Mouse (Mus musculus) testis, postnatal 14 days (tissue): Measurements from ENCODE around the gene Srsf1.

Experiments
- DNase-seq: peaks from one replicate; pipeline ENCODE4 v3.0.0; 2021; ENCODE audit warnings: low spot score

Srsf1 gene

GRCm38 (mm10) chr11:88046944-88047794 lies at the start of gene Srsf1:
TSS of gene Srsf1 (plus strand) at chr11:88047373.
- DNase-seq, result peak; percentile 99

DNA sequence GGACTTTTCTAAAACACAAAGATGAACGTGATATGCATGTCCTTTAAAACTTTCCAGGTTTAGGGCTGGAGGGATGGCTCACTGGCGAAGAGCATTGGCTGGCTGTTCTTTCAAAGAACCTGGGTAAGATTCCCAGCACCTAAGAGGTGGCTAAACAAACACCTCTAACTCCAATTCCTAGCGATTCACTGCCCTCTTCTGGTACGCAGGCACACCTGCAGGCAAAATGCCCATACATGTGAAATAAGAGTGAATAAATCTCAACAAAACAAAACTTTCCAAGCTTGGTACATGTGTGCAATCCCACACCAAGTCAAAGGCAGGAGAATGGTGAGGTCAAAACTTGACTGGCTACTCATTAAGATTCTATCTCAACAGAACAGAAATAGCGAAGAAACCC lies 47.4 kb upstream of the Srsf1 start:
- no peak for DNase-seq

- no peak for DNase-seq
These were observed 44.4 kb upstream of the Srsf1 start for GRCm38 (mm10) chr11:88002738-88003137.

DNA sequence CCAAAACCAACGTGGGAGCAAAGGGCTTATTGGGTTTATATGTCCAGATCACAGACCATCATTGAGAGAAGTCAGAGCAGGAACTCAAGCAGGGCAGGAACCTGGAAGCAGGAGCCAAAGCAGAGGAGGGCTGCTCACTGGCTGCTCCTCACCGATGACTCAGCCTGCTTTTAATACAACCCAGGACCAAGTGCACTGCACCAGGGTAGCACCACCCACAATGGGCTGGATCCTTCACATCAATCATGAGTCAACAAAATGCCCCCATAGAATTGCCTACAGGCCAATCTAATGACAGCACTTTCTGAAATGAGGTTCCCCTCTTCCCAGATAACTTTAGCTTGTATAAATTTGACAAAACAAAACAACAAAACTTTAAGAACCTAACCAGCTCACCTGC lies 43.0 kb upstream of the Srsf1 start:
- DNase-seq, result no peak

DNA sequence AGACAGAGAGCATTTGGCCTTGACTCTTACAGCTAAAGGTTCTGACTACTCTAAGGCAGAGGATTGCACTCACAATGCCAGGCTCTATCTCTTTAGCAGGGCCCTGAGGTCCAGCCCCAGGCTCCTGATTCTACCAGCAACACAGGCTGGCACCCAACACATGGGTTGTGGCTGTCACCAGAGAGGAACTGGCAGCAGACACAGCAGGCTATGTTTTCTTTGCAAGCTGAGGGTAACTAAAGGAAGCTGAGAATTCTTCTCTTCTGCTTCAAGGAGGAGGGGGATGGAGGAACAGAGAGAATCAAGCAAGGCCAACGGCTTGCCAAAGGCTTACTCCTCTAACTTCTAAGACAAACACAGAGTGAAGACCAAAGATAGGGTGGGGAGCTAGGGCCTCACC lies 38.5 kb upstream of the Srsf1 start:
- DNase-seq, result no peak

GRCm38 (mm10) chr11:88009542-88010190 lies 37.5 kb upstream of the Srsf1 start:
- DNase-seq, result no peak

DNA sequence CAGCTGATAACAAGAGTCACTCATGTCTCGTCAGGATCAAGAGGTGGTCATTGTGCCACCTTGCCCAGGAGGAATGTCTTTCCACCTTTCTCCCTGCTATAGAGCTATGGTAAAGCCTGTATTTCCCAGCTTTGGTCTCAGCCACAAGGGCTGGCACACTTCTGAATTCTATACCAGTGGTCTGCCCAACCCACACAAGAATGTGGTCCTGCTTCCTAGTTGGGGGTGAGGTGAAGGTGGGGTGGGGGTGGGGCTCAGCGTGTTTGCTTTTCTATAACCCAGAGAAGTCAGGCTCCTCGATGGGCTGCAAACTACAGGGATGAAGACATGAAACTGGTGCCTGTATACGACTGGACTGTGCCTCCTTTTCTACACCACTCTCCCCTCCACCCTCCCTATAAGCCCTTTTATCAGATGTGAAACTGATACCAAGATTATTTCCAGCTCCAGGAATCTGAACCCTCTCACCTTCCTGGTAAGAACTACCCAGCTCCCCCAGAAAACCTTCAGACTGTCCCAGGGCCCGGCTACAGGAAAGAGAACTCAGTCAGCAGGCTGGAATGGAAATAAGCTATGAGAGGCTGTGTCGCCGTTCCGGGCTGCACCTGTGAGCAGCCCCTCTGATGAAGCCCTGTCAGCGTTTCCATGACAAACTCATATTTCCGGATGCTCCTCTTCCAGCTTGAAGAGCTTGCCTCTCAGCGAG lies 35.8 kb upstream of the Srsf1 start:
- no peak for DNase-seq

DNA sequence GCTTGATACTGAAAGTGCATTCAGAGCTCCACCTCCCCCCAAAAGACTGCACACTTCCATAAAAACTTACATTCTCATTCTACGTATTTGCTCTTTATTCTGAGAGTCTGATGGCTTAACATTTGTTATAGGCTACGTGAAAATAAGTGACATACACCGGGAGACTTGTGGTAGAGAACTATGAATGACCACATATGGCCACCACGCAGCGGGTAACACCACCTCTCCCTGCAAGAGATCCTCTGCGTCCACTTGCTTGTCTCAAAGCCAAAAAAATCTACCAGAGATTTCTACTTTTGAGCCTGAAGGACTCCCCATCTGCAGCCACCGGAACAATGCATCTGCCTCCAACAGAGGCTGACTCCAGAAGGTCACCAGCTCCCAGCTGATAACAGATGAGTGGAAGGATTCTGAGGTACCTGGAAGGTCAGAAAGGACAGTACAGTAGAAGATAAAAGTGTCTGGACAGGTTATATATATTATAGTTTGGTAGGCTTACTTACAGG lies 35.2 kb upstream of the Srsf1 start:
- DNase-seq, result no peak

GRCm38 (mm10) chr11:88012621-88013244 lies 34.4 kb upstream of the Srsf1 start:
- DNase-seq, result no peak

DNA sequence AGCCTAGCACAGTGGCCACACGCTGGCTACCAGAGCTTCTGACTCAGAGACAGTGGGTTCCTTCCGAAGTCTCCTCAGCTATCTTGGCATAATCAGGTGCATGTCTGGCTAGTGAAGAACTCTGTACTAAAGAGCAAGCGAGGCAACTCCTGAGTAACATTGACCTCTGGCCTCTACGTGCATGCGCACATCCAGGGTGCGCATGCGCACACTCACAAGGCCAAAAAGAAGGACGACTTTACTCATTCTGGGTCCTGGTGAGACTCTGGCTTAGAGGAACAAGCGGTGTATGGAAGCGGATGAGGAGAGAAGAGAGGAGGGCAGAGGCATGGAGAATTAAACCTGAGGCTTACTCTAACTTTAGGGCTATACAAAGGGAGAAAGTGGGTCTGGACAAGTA lies 33.5 kb upstream of the Srsf1 start:
- DNase-seq, result no peak

GRCm38 (mm10) chr11:88015161-88015560 lies 32.0 kb upstream of the Srsf1 start:
- DNase-seq, result no peak

DNA sequence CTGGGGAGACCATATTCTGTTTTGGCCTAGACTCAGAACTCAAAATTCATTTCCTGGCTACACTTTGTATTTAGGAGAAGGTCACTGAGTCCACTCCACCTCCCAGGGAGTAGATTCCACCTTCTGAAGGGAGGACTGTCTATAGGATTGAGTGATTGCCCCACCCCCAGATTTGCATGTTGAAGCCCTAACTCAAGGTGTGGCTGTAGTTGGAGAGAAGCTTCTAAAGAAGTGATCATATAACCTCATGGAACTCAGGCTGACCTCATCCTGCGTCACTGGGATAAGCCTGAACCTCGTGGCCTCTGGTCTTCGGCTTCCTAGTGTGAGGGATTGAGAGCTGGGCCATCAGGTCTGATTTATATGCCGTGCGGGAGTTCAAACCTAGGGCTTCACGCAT lies 31.4 kb upstream of the Srsf1 start:
- no peak for DNase-seq

- DNase-seq, result no peak
These were observed 23.2 kb upstream of the Srsf1 start for GRCm38 (mm10) chr11:88023933-88024332.

DNA sequence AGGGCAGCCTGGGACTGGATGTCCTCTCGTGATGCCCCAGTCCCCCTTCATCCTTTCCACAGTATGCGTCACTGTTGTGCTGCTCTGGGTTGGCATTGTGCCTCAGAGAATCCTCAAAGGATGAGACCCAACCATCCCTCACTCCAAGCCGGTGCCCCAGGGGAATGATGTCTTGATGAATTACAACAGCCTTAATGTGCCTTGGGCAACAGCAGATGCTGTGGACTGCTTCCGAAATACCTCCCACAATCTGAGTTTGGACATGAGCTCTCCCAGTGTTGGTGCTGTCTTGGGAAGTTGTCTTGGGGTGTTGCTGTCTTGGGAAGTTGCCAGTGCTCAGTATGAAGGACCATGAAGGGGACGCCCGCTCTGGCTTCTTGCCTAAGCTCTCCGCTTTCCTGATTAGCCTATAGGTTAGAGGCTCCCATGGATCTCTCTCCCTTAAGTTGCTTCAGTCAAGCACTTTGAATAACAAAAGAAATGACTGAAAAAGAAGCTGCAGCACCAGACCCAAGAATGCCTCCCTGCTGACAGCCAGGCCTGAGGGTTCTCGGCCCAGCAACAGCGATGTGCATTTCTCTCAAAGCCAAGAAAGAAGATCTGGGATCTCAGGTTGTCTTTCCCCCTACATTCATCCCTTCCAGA lies 19.7 kb upstream of the Srsf1 start:
- DNase-seq, result no peak

DNA sequence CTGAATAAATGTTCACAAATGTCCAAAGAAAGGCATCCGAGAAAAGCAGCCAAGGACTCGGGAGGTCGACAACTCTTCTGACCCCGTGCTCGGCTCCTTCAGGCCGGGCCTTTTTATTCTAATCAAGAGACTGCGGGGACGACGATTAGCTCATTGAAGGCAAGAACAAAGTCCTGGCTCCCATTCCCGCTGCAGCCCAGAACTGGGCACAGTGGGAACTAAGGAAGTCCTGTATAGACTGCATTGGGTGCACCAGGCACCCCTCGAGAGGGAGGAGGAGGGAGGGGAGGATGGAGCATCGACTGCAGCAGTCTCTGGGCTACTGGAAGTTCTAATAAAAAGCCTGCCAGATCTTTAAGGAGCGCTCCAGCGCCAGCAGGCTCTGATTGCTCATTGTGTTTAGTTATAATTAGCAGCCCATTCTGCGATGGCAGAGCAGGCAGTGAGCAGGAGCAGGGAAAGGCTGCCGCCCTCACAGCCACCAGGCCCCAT lies 18.9 kb upstream of the Srsf1 start:
- no peak for DNase-seq

- no peak for DNase-seq
These were observed 17.0 kb upstream of the Srsf1 start for GRCm38 (mm10) chr11:88030219-88030618.

DNA sequence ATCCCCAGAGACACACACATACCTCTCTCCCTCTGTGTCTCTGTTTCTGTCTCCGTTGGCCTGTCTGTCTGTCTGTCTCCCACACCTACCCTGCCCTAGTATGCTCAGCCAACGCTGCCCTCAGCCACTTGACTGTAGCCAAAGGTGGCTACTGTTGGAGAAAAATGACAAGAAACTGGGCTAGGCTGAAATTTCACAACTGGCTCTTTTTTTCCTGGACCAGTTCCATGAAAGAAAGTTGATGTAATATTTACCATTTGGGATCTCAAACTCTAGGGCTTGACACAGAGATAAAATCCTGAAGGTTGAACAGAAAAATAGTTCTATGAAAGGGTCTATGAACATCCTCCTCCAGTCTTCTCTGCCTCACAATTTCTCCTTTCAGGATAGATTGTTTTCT lies 16.3 kb upstream of the Srsf1 start:
- DNase-seq, result no peak

DNA sequence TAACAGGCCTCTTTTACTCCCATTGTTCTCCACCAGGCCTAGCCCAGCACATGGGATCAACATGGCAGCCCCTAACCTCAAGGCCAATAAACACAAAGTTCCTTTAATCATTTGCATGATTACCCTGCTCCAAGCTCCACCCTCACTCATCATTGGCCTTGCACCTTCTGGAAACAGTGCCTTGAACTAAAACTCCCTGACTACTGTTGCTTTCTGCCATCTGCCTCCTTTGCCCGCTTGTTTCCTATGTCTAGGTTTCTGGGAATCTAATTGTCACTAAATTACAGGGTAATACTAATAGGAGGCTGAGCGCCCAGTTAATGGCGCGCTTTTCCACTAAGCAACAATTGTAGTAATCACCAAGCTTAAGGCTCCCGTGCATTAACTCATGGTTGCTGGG lies 15.4 kb upstream of the Srsf1 start:
- no peak for DNase-seq

DNA sequence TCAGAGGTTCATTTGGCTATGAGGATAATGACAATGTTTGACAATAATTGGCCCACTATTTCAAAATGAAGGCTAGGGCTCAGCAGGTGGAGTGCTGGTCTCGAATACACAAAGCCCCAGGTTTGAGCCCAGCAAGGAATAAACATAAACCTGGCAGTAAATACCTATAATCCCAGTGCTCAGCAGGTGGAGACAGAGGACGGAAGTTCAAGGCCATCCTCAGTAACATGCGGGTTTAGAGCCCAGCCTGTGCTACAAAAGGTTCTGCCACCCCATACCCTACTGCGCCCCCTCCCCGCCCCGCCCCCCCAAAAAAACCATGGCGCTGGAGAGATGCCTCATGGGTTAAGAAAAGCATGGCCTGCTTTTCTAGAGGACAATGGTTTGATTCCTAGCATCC lies 11.2 kb upstream of the Srsf1 start:
- DNase-seq, result no peak

- no peak for DNase-seq
These were observed 10.4 kb upstream of the Srsf1 start for GRCm38 (mm10) chr11:88036761-88037251.

GRCm38 (mm10) chr11:88037386-88037785 lies 9.8 kb upstream of the Srsf1 start:
- DNase-seq, result no peak

GRCm38 (mm10) chr11:88039066-88039465 lies 8.1 kb upstream of the Srsf1 start:
- no peak for DNase-seq
